Mouse (Mus musculus) thymus, adult 2 months (tissue): ENCODE data around the gene Dock8. TPM values are rescaled to one million over a fixed set of nuclear protein-coding genes. Genes with fewer than 3 reads are reported as not detected.
A peak's percentile ranks its signal among the peaks of the same experiment; 100 is the strongest.

Source experiments
- DNase-seq: peaks from one replicate; pipeline ENCODE4 v3.0.0; 2021
- H3K27ac ChIP-seq: fragments of 200-500 bp; 2 replicates; pipeline ENCODE4 v1.5.1; 2012; ENCODE audit warnings: low read length, control low read depth; ENCODE audit not compliant: control insufficient read depth, insufficient read depth
- H3K27me3 ChIP-seq: fragments of 200-500 bp; 2 replicates; pipeline ENCODE4 v1.6.1; 2012; ENCODE audit warnings: mild to moderate bottlenecking, low read length, moderate library complexity, mixed read lengths; ENCODE audit not compliant: control insufficient read depth, insufficient read depth
- H3K36me3 ChIP-seq: fragments of 200-500 bp; 2 replicates; pipeline ENCODE4 v1.6.1; 2012; ENCODE audit warnings: mild to moderate bottlenecking, low read length, moderate library complexity; ENCODE audit not compliant: control insufficient read depth, insufficient read depth
- H3K4me1 ChIP-seq: fragments of 200-500 bp; replicated peaks from 2 replicates; pipeline ENCODE4 v1.6.1; 2012; ENCODE audit warnings: low read length; ENCODE audit not compliant: control insufficient read depth, insufficient read depth
- H3K4me3 ChIP-seq: fragments of 200-500 bp; 2 replicates; pipeline ENCODE4 v1.5.1; 2012; ENCODE audit warnings: mild to moderate bottlenecking, low read length, control low read depth, moderate library complexity; ENCODE audit not compliant: control insufficient read depth, insufficient read depth
- CTCF ChIP-seq: fragments of 200-500 bp; IDR thresholded peaks from 2 replicates; pipeline ENCODE4 v1.5.1; 2012; ENCODE audit warnings: mild to moderate bottlenecking, control low read depth, low read length, moderate library complexity, borderline replicate concordance; ENCODE audit not compliant: control insufficient read depth, poor library complexity, insufficient read depth; ENCODE audit errors: extremely low read depth
- POLR2A ChIP-seq: fragments of 200-500 bp; IDR thresholded peaks from 2 replicates; pipeline ENCODE4 v1.6.1; 2012; ENCODE audit warnings: mild to moderate bottlenecking, low read length, control low read depth, moderate library complexity; ENCODE audit not compliant: control insufficient read depth, poor library complexity, insufficient read depth; ENCODE audit errors: extremely low read depth
- WGBS: fragments of 180-500 bp; shearing (Covaris S2); methylation state at CpG from one replicate; pipeline ENCODE4 v1.1.7; 2018; 5-methylcytosine and 5-hydroxymethylcytosine counted together
- polyA plus RNA-seq: library from polyadenylated mRNA; depleted of rRNA; stranded (reverse); fragments of >200 nt; gene quantifications from 2 replicates; pipeline ENCODE4 v1.2.3, GENCODE M21; 2012

Dock8 gene
- polyA plus RNA-seq, 1 experiment: 87.3 TPM

GRCm38 (mm10) chr19:24987355-24987754, 12.0 kb upstream of the Dock8 start:
- no peak for DNase-seq
- no peak for TF ChIP-seq POLR2A
- TF ChIP-seq CTCF: no peak
- WGBS: 54% methylated on average over 4 of the region's 4 CpGs
- Histone ChIP-seq H3K27ac (no peak overlapping the region), H3K4me3 (no peak overlapping the region), H3K27me3 (no peaks in the 10 kb centered on the region), H3K4me1 (peaks cover 10% of the 10 kb centered on the region), H3K36me3 (no peaks in the 10 kb centered on the region)

DNA sequence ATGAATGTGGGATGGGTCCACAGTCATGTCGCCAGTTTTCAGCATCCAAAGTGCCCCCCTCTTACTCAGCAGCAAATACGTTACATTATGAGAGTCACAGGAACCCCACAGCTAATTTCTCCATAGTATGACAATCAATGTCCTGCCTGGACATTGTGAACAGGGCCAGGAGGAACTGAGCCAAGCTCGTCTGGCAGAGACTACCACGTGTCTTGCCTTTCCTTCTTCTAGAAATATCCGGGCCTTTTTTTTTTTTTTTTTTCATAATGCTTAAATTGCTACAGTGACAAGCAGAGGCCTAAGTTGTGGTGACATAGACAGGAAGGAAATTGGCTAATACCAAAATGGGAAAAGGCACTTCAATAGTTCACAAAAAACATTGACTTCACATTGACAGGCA, 10.5 kb upstream of the Dock8 start:
- Histone ChIP-seq H3K4me3 (no peak overlapping the region), H3K27me3 (no peaks in the 10 kb centered on the region), H3K27ac (no peak overlapping the region), H3K36me3 (no peaks in the 10 kb centered on the region), H3K4me1 (peaks cover 14% of the 10 kb centered on the region)
- DNase-seq: no peak
- no peak for TF ChIP-seq CTCF
- TF ChIP-seq POLR2A: no peak
- 52% methylated on average over 5 of the region's 5 CpGs for WGBS

DNA sequence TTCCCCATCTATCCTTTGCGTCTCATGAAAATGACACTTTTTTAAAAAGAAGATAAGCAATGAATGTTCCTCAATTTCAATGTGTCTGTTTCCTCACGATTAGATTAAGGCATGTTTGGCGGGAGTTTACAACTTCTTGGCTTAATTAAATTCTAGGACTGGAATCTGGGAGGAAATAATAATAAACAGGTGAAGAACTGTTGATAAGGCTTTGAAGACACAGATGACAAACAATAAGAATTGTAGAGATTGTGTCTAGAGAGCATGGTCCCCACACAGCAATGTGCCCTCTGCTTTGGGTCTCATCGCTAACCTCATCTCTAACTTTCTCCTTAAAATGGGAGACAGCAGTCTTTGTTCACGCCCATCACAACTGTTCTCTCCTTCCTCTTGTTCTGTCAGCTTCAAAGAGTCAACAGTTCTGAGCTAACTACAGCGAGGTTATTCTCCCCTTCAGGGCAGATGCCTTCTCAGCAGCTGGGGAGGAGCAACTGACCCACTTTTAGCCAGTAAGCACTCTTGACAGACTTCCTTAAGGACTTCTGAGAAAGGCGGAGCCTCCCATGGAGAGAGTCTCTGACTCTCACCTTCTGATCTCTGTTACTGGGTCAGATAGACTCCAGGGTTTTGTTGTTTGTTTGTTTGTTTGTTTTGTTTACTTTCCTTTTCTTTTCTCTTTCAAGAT, 9.1 kb upstream of the Dock8 start:
- Histone ChIP-seq H3K36me3 (no peaks in the 10 kb centered on the region), H3K27me3 (no peaks in the 10 kb centered on the region), H3K4me1 (peaks cover 17% of the 10 kb centered on the region), H3K27ac (peak overlapping the region; percentile 37), H3K4me3 (no peak overlapping the region)
- TF ChIP-seq POLR2A: no peak
- TF ChIP-seq CTCF: no peak
- peak; percentile 61 for DNase-seq
- 39% methylated on average over 7 of the region's 7 CpGs for WGBS

GRCm38 (mm10) chr19:24993526-24993925, 5.8 kb upstream of the Dock8 start:
- Histone ChIP-seq H3K36me3 (no peaks in the 10 kb centered on the region), H3K27ac (no peak overlapping the region), H3K27me3 (no peaks in the 10 kb centered on the region), H3K4me1 (peaks cover 17% of the 10 kb centered on the region), H3K4me3 (no peak overlapping the region)
- TF ChIP-seq CTCF (no peak), POLR2A (no peak)
- WGBS: 83% methylated on average over 6 of the region's 6 CpGs
- no peak for DNase-seq

DNA sequence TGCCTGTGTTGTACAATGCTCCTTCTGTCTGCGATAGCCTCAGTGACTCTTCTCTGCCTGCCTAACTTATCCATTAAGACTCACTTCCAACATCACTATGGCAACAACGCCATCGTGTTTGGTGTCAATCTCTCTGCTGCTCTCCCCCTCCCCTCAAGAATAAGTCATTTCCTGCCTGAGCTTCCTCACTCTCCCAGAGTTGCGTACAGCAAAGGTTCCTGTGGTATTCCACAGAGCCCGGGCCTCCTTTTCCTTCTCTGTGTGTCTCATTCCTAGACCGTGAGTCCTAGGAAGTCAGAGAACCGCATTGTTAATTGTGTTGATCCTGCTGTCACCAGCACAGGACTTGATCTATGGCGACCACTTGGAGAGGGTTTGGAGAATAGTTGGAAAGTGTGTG, 4.4 kb upstream of the Dock8 start:
- TF ChIP-seq POLR2A (no peak), CTCF (no peak)
- Histone ChIP-seq H3K36me3 (no peaks in the 10 kb centered on the region), H3K4me1 (peaks cover 20% of the 10 kb centered on the region), H3K4me3 (no peak overlapping the region), H3K27me3 (no peaks in the 10 kb centered on the region), H3K27ac (no peak overlapping the region)
- 30% methylated on average over 8 of the region's 8 CpGs for WGBS
- no peak for DNase-seq

DNA sequence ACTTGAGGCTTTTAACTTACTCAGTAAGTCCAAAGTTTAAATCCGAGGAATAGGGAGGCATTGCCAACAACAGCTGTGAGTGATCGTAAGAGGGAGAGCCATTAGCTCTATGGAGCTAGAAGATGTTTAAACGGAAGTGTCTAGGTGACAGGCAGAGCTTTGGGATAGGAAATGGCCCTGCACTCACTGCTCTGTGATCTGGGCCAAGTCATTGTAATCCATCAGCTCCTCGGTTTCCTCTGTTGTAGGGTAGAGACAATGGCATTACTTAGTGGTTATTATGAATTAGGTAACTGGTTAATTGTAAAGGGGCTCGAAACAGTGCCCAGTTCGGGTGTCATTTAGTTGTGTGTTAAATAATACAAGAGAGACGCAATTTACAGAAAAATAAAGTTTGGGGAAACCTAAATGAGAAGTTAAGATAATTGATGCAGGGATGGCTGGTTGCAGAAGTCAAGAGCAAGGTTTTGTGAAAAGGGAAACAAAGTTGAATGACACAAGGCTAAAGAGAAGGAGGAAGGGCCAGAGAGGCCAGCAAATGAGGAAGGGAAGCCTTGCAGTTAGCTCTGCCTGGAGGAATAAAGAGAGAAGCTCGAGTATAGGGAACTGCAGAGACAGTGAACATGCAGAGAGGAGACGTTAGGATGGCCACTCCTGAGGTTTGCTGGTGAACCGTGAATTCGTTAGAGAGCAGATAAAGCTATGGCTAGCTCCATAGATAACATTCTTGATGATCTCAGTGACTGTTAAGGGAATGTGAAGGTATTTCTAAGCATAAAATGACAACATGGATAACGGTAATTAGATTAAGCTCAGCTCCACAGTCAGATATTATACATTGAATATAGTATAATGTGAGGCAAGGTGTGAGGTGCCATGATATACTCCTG, 2.3 kb upstream of the Dock8 start:
- Histone ChIP-seq H3K4me1 (peaks cover 13% of the 10 kb centered on the region), H3K27ac (no peak overlapping the region), H3K4me3 (no peak overlapping the region), H3K27me3 (no peaks in the 10 kb centered on the region), H3K36me3 (no peaks in the 10 kb centered on the region)
- TF ChIP-seq CTCF (no peak), POLR2A (no peak)
- DNase-seq: no peak
- 65% methylated on average over 12 of the region's 12 CpGs for WGBS
